Mouse (Mus musculus) forebrain, embryonic 10.5 days (tissue): ENCODE results near the gene Ndufa3. TPM values are rescaled to one million over a fixed set of nuclear protein-coding genes. Genes with fewer than 3 reads are reported as not detected.

Experiments used
- DNase-seq: peaks from one replicate; pipeline ENCODE4 v3.0.0-alpha.2; 2017; ENCODE audit warnings: low spot score; ENCODE audit errors: extremely low spot score
- H3K27ac ChIP-seq: fragments of 300-500 bp; sonication (generic); 2 replicates; pipeline ENCODE4 v1.5.1; 2016; ENCODE audit warnings: mild to moderate bottlenecking
- H3K27me3 ChIP-seq: fragments of 300-500 bp; sonication (generic); 2 replicates; pipeline ENCODE4 v1.6.1; 2016; ENCODE audit warnings: mild to moderate bottlenecking; ENCODE audit not compliant: poor library complexity, severe bottlenecking
- H3K36me3 ChIP-seq: fragments of 300-500 bp; sonication (generic); replicated peaks from 2 replicates; pipeline ENCODE4 v1.6.1; 2016; ENCODE audit warnings: mild to moderate bottlenecking, moderate library complexity
- H3K4me1 ChIP-seq: fragments of 300-500 bp; sonication (generic); 2 replicates; pipeline ENCODE4 v1.6.1; 2016
- H3K4me3 ChIP-seq: fragments of 300-500 bp; sonication (generic); 2 replicates; pipeline ENCODE4 v1.5.1; 2016; ENCODE audit warnings: mild to moderate bottlenecking, moderate library complexity
- H3K9me3 ChIP-seq: fragments of 300-500 bp; sonication (generic); 2 replicates; pipeline ENCODE4 v1.6.1; 2016; ENCODE audit warnings: mild to moderate bottlenecking, moderate library complexity
- WGBS: fragments of 180-500 bp; shearing (Covaris S2); methylation state at CpG from one replicate; pipeline ENCODE4 v1.1.7; 2016; 5-methylcytosine and 5-hydroxymethylcytosine counted together
- microRNA-seq: library from miRNA; unstranded; fragments of <30 nt; microRNA quantifications from one replicate; pipeline ENCODE4, GENCODE M21; 2017
- polyA plus RNA-seq: library from polyadenylated mRNA; unstranded; fragments of >200 nt; fragmentation: Nextera tagmentation; extraction: Ambion mirVana; gene quantifications from 2 replicates; pipeline ENCODE4 v1.2.1, GENCODE M21; 2016

Gene Ndufa3
- polyA plus RNA-seq, 1 experiment from 2014 or later: 363 TPM

DNA sequence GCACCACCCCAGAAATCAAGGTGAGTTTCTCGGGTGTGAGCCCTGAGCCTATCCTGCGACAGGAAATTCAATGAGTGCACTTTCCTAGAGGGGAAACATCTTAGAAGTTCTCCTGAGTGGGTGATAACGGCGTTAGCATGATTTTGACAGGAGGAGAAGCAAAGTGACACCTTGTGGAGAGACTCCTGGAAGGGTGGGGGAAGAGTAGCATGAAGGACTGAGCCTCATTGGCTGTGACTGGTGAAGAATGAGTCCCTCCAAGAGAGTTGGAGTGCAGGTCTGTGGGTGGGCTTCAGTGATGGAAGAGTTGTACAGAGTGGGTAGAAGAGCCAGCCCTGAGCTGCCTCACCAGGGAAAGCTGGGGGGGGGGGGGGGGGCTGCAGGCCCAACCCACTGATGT is 39.8 kb downstream of the Ndufa3 start:
- H3K36me3 ChIP-seq: peaks cover 100% of the 10 kb centered on the region
- no peaks in the 10 kb centered on the region for H3K9me3 ChIP-seq
- no peak for DNase-seq
- H3K27me3 ChIP-seq: no peaks in the 10 kb centered on the region
- no peaks in the 10 kb centered on the region for H3K4me1 ChIP-seq
- no peak overlapping the region for H3K4me3 ChIP-seq
- 90% methylated on average over 4 of the region's 4 CpGs for WGBS
- no peak overlapping the region for H3K27ac ChIP-seq

- H3K4me1 ChIP-seq: peaks cover 2% of the 10 kb centered on the region
- no peak overlapping the region for H3K27ac ChIP-seq
- no peaks in the 10 kb centered on the region for H3K27me3 ChIP-seq
- no peaks in the 10 kb centered on the region for H3K9me3 ChIP-seq
- DNase-seq: no peak
- WGBS: 93% methylated on average over 14 of the region's 14 CpGs
- no peak overlapping the region for H3K4me3 ChIP-seq
- peaks cover 100% of the 10 kb centered on the region for H3K36me3 ChIP-seq
Observed at GRCm38 (mm10) chr7:3658578-3658977, 41.4 kb downstream of the Ndufa3 start.

DNA sequence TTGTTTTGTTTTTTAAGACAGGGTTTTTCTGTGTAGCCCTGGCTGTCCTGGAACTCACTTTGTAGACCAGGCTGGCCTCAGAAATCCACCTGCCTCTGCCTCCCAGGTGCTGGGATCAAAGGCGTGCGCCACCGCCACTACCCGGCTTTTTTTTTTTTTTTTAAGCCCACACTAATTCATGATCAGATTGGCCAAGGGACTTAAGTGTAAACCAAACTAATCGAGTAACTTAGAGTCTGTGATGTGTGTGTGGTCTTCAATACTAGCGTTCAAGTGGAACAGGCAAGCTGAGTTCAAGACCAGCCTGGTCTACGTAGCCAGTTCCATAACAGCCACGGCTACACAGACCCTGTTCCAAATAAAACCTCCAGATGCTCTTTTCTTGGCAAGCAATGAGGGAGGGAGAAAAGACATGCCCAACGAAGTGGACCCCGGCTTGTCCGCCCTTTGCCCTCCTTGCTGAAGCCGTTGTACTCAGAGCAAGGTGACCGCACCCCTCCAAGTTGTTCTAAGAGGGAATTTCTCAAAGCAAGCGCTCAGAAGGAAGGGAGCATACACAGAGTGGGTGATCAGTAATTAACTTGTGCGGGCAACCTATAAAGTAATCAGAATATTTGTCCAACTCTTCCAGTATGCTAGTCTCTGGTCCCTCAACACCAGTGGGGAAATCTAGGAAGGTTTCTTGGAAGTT is 47.5 kb downstream of the Ndufa3 start:
- peak; percentile 32 for DNase-seq

DNA sequence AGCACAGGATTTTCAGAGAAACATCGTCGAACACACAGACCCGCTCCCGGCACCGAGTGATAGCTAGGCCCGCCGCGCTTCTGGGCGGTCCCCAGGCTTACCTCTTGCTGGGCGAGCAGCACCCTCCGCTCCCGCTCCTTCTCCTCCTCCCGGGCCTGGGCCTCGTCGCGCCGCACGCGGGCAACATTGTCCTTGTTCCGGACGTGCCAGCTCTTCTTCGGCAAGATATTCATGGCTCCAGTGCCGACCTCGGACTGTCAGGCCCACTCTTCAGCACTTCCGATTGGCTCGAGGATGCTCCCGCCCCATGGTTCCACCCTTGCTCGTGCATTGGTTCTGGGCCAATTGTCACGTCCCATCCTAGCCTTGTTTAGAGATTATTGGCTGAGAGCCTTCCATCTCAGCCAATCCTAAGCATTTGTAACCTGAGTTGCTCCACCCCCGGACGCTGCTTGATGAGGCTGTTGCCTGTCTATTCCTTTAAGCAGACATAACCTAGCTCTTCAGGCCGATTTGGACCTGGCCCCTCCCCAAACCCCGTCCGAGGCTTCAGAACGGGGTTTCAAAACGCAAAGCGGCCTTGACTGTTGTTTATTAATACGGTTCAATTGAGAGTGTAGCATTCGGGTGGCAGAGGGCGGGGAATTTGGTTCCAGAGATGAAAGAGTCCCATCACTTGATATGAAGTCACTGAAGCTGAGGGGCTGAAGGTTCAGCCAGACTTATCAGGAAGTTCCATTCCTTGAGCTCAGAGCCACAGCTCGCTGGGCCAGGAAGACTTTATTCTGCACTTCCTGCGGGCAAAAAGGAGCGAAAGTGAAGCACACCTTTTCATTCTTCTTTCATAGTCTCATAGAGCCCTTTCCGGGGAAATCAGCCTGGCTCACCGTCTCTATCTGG is 48.3 kb downstream of the Ndufa3 start, which contains the start of gene Leng1:
TSS of gene Leng1 (minus strand) at position 626 of the 900 bp plus-strand sequence.
- Histone ChIP-seq H3K4me3 (peak within 1 kb of the TSS; percentile 75), H3K27me3 (no peaks in the 10 kb centered on the region), H3K9me3 (no peaks in the 10 kb centered on the region), H3K36me3 (peaks cover 33% of the 10 kb centered on the region), H3K27ac (peak within 1 kb of the TSS; percentile 90), H3K4me1 (peaks cover 29% of the 10 kb centered on the region)
- 6% methylated on average over 45 of the region's 45 CpGs for WGBS
- DNase-seq: peak; percentile 94

More for the DNA sequence above, 47.5 kb downstream of the Ndufa3 start:
- Histone ChIP-seq H3K36me3 (peaks cover 41% of the 10 kb centered on the region), H3K4me3 (peak overlapping the region; percentile 75), H3K27me3 (no peaks in the 10 kb centered on the region), H3K9me3 (no peaks in the 10 kb centered on the region), H3K27ac (peak overlapping the region; percentile 90), H3K4me1 (peaks cover 29% of the 10 kb centered on the region)
- WGBS: 38% methylated on average over 15 of the region's 15 CpGs

DNA sequence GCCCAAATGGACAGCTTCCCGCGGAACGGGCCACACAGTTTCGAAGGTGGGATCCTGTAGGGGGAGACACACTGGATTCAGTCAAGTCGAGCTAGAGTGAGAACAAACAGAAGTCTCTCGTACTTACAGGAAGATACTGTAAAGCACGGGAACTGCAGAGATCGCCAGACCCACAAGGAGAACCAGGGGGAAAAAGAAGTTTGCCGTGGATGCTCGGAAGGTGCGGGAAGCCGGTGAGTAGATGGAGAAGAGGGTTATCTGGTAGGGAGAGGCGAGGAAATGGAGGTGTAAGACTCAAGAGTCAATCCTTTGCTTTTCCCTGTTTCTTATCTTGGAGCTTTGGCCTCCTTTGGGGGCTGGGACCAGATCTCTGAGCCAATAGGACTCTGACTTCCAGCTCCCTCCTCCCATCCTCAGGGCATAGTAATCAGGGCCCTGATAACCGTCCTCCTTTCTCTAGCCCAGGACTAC is 49.8 kb downstream of the Ndufa3 start:
- no peak for DNase-seq
- Histone ChIP-seq H3K9me3 (no peaks in the 10 kb centered on the region), H3K4me3 (peak overlapping the region; percentile 22), H3K36me3 (peaks cover 18% of the 10 kb centered on the region), H3K27ac (no peak overlapping the region; the same call in 1 of the 2 replicates), H3K27me3 (no peaks in the 10 kb centered on the region), H3K4me1 (peaks cover 29% of the 10 kb centered on the region)
- 11% methylated on average over 14 of the region's 14 CpGs for WGBS

Small RNA genes lying within 50 kb of the gene (microRNA-seq; reads per million reads assigned to microRNA genes)
- gene Gm25100: not detected
- 4.5 reads per million, percentile 11 among the genes with 10 or more reads in this experiment for gene Mir3572

Other genes with a start within 250 kb of the Ndufa3 start
- gene Cacng8, start 226.7 kb upstream of the Ndufa3 start, polyA plus RNA-seq: 6.7 and 7.1 TPM in 2 replicates
- gene Cacng6, start 193.2 kb upstream of the Ndufa3 start, polyA plus RNA-seq: 0.22 and 0.27 TPM in 2 replicates
- not detected in 2 replicates for gene Tarm1, start 114.7 kb upstream of the Ndufa3 start, polyA plus RNA-seq
- gene Oscar, start 1.2 kb upstream of the Ndufa3 start, polyA plus RNA-seq: 0.09 TPM in 1 of 2 replicates, not detected in the other
- 29.0 and 30.8 TPM in 2 replicates for gene Tfpt, start 12.6 kb downstream of the Ndufa3 start, polyA plus RNA-seq
- gene Prpf31, start 12.6 kb downstream of the Ndufa3 start, polyA plus RNA-seq: 190 and 191 TPM in 2 replicates
- gene Cnot3, start 27.9 kb downstream of the Ndufa3 start, polyA plus RNA-seq: 72.9 and 76.6 TPM in 2 replicates
- gene Leng1, start 48.5 kb downstream of the Ndufa3 start, polyA plus RNA-seq: 14.6 and 15.4 TPM in 2 replicates
- 3.3 and 4.1 TPM in 2 replicates for gene Tmc4, start 60.2 kb downstream of the Ndufa3 start, polyA plus RNA-seq
- 286 and 298 TPM in 2 replicates for gene Tsen34, start 75.5 kb downstream of the Ndufa3 start, polyA plus RNA-seq
- gene Mboat7, start 76.2 kb downstream of the Ndufa3 start, polyA plus RNA-seq: 37.5 and 40.9 TPM in 2 replicates
- 1,434 and 1,436 TPM in 2 replicates for gene Rps9, start 86.6 kb downstream of the Ndufa3 start, polyA plus RNA-seq
- 0.19 and 0.26 TPM in 2 replicates for gene Pirb, start 103.0 kb downstream of the Ndufa3 start, polyA plus RNA-seq
- not detected in 2 replicates for gene Gm15448, start 208.3 kb downstream of the Ndufa3 start, polyA plus RNA-seq
- gene Pira2, start 227.7 kb downstream of the Ndufa3 start, polyA plus RNA-seq: not detected in 2 replicates